Mouse (Mus musculus) right cerebral cortex, postnatal 25 days (tissue): ENCODE measurements around the gene Vps26b.

Experiments used
- DNase-seq: peaks from one replicate; pipeline ENCODE4 v3.0.0; 2022

The Vps26b gene

GRCm38 (mm10) chr9:26993118-26993517 lies 36.7 kb downstream of the Vps26b start:
- DNase-seq = no peak

GRCm38 (mm10) chr9:26990181-26990580 lies 39.7 kb downstream of the Vps26b start:
- no peak for DNase-seq

- DNase-seq = no peak
Measured at GRCm38 (mm10) chr9:26985668-26986277, 44.1 kb downstream of the Vps26b start.

- DNase-seq = no peak
Measured at GRCm38 (mm10) chr9:26985090-26985613, 44.7 kb downstream of the Vps26b start.

GRCm38 (mm10) chr9:26978776-26979175 lies 51.1 kb downstream of the Vps26b start:
- no peak for DNase-seq

GRCm38 (mm10) chr9:26977754-26978153 lies 52.1 kb downstream of the Vps26b start:
- no peak for DNase-seq
